Mouse (Mus musculus) neural tube, embryonic 14.5 days (tissue): ENCODE data around the gene Atrx. TPM values are rescaled to one million over a fixed set of nuclear protein-coding genes. Genes with fewer than 3 reads are reported as not detected.
"Not testable (repeated sequence)": the region's sequence is repeated elsewhere in the genome, so short reads cannot be mapped to it uniquely, and the experiment has no call there.

ENCODE experiments used
- ATAC-seq: fragments of 200-750 bp; cut with Nextera tagmentation; 2 replicates; pipeline ENCODE4 v1.8.0; 2017; ENCODE audit warnings: low read depth, mild to moderate bottlenecking, moderate TSS enrichment, moderate library complexity
- H3K27ac ChIP-seq: fragments of 300-500 bp; sonication (generic); 2 replicates; pipeline ENCODE4 v1.5.1; 2014; ENCODE audit warnings: low read depth, mild to moderate bottlenecking, control low read depth, low read length, moderate library complexity, mixed read lengths
- H3K27me3 ChIP-seq: fragments of 300-500 bp; sonication (generic); 2 replicates; pipeline ENCODE4 v1.6.1; 2014; ENCODE audit warnings: low read length; ENCODE audit not compliant: control insufficient read depth, insufficient read depth
- H3K36me3 ChIP-seq: fragments of 300-500 bp; sonication (generic); 2 replicates; pipeline ENCODE4 v1.6.1; 2014; ENCODE audit warnings: low read length, mixed read lengths; ENCODE audit not compliant: control insufficient read depth, insufficient read depth
- H3K4me1 ChIP-seq: fragments of 300-500 bp; sonication (generic); 2 replicates; pipeline ENCODE4 v1.6.1; 2014; ENCODE audit warnings: low read length; ENCODE audit not compliant: control insufficient read depth, insufficient read depth
- H3K4me2 ChIP-seq: fragments of 300-500 bp; sonication (generic); 2 replicates; pipeline ENCODE4 v1.6.1; 2014; ENCODE audit warnings: mild to moderate bottlenecking, low read depth, low read length, control low read depth
- H3K4me3 ChIP-seq: fragments of 300-500 bp; sonication (generic); 2 replicates; pipeline ENCODE4 v1.5.1; 2014; ENCODE audit warnings: low read depth, low read length, control low read depth, mixed read lengths
- H3K9ac ChIP-seq: fragments of 300-500 bp; sonication (generic); replicated peaks from 2 replicates; pipeline ENCODE4 v1.6.1; 2014; ENCODE audit warnings: low read depth, mild to moderate bottlenecking, control low read depth, low read length, mixed read lengths
- H3K9me3 ChIP-seq: fragments of 300-500 bp; sonication (generic); 2 replicates; pipeline ENCODE4 v1.6.1; 2016; ENCODE audit warnings: low read length; ENCODE audit not compliant: control insufficient read depth
- WGBS: fragments of 180-500 bp; shearing (Covaris S2); extraction: QIAGEN DNeasy Blood & Tissue Kit; methylation state at CpG from one replicate; pipeline ENCODE4 v1.1.7; 2014; 5-methylcytosine and 5-hydroxymethylcytosine counted together
- polyA plus RNA-seq: library from polyadenylated mRNA; unstranded; fragments of >200 nt; fragmentation: Nextera tagmentation; extraction: Ambion mirVana; gene quantifications from 2 replicates; pipeline ENCODE4 v1.2.1, GENCODE M21; 2014

The Atrx gene
- polyA plus RNA-seq: 237 and 266 TPM in 2 replicates

DNA sequence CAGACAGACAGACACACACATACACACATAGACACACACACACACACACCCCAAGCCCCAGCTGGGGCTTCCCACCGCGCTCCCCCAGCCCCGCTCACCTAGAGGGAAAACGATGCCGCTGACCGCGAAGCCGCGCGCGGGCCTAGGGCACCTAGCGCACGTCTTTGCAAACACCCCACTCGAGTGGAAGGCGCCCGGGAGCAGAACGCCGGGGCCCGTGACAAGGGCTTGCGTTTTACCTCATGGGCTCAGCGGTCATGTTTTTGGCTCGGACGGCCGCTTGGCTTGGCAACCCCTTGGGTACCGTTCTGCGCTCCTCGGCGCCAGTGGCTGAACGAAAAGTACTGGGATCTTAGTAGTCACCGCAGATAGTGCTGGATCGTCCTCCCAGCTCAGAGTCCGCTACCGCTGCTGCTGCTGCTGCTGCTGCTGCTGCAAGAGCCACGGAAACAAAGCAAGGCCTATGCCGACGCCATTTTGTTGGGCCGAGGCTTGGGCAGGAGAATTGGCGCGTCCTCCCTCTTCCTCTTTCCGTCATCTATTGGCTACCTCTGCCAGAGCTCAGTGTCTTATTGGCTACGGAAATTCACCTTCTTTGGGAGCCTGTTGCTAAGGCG lies at the start of gene Atrx:
TSS of gene Atrx (minus strand) at position 543 of the 617 bp plus-strand sequence.
- WGBS: 13% methylated on average over 35 of the region's 42 CpGs
- H3K4me2 ChIP-seq: peak within 1 kb of the TSS; percentile 46; the same call in 1 of the 2 replicates
- H3K27me3 ChIP-seq: no peaks in the 10 kb centered on the region
- H3K4me1 ChIP-seq: peaks cover 7% of the 10 kb centered on the region; the same call in 1 of the 2 replicates
- peak within 1 kb of the TSS; percentile 58 for H3K4me3 ChIP-seq
- no peaks in the 10 kb centered on the region for H3K36me3 ChIP-seq
- ATAC-seq: peak; percentile 96
- no peaks in the 10 kb centered on the region for H3K9me3 ChIP-seq
- peak within 1 kb of the TSS; percentile 96 for H3K27ac ChIP-seq
- H3K9ac ChIP-seq: peak within 1 kb of the TSS; percentile 89

DNA sequence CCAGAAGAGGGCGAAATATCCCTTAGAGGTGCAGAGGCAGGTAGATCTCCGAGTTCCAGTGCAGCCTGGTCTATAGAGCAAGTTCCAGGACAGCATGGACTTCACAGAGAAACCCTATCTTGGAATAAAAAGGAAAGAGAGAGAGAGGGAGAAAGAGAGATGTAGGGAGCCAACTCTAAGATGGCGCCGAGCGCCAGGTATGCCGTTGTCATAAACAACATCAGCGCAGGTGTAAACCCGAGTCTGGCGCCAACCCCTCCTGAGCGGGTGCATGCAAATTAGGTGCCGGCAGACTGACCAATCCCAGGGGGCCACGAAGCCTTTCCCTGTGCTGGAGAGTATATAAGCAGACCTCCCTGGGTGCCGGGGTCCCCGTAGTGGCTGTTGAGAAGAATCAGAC lies 27.9 kb upstream of the Atrx start:
- H3K36me3 ChIP-seq, H3K27me3 ChIP-seq, H3K4me2 ChIP-seq, H3K4me3 ChIP-seq, H3K4me1 ChIP-seq, H3K27ac ChIP-seq, ATAC-seq, H3K9ac ChIP-seq, H3K9me3 ChIP-seq: not testable (repeated sequence)
- 88% methylated on average over 13 of the region's 14 CpGs for WGBS

DNA sequence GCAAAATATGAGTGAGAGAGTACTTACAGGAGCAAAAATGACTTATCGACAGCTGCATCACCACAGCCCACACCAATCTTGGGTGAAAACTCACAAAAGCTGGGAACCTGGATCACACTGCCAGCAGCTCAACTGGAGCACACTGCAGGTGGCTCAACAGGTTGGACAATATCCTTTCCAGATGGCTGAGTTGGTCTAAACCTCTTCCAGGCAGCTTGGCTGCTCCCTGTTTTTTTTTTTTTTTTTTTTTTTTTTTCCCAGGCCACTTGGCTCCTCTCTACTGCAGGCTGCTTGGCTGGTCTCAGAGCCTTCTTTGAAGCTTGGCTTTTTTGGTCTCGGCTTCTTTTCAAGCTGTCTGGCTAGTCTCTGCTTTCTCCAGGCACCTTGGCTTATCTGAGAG lies 24.8 kb upstream of the Atrx start:
- Histone ChIP-seq H3K4me2 (no peak overlapping the region), H3K9ac (no peak overlapping the region), H3K36me3 (no peaks in the 10 kb centered on the region), H3K4me3 (no peak overlapping the region), H3K27ac (no peak overlapping the region), H3K4me1 (no peaks in the 10 kb centered on the region), H3K27me3 (no peaks in the 10 kb centered on the region), H3K9me3 (no peaks in the 10 kb centered on the region)
- WGBS: 79% methylated on average over 2 of the region's 2 CpGs
- ATAC-seq: no peak

DNA sequence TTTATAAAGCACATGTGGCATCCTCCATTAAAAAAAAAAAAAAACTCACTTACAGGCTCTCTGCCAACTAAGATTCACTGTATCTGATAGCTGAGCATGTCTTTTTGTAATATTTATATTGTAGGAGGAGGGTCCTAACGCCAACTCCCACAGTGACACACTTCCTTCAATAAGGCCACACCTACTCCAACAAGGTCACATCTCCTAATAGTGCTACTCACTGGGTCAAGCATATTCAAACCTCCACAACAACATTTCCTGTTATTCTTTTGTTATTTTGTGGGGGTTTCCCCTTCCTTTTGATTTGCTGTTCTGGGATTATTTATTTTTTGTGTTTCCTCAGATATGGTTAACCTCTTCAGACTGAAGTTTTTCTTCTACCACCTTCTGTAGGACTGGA lies 17.2 kb upstream of the Atrx start:
- Histone ChIP-seq H3K4me2 (no peak overlapping the region), H3K36me3 (no peaks in the 10 kb centered on the region), H3K9ac (no peak overlapping the region), H3K4me3 (no peak overlapping the region), H3K4me1 (no peaks in the 10 kb centered on the region), H3K27ac (no peak overlapping the region), H3K9me3 (no peaks in the 10 kb centered on the region), H3K27me3 (no peaks in the 10 kb centered on the region)
- 53% methylated on average over 1 of the region's 1 CpGs for WGBS
- ATAC-seq: no peak

DNA sequence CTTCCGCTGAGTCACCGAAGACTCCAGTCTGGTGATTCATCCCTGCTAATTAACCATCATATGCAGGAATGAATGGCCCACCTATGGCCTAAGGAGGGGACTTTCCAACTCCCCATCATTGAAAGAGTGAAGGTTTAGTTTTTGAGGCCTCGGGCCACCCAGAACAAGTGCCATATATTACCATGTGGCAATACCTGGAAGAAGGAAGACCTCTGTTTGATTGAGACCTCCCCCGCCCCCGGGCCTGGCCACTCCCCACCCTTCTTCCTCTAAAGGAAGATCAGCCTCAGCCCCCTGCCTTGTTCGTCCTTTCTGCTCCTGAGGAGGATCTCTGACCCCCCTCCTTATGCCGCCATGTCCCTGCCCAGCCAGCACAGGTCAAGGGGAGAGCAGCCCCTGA lies 10.0 kb upstream of the Atrx start:
- no peaks in the 10 kb centered on the region for H3K27me3 ChIP-seq
- no peak overlapping the region for H3K27ac ChIP-seq
- H3K4me3 ChIP-seq: no peak overlapping the region
- ATAC-seq: no peak
- no peaks in the 10 kb centered on the region for H3K36me3 ChIP-seq
- H3K4me1 ChIP-seq: no peaks in the 10 kb centered on the region
- no peak overlapping the region for H3K4me2 ChIP-seq
- no peak overlapping the region for H3K9ac ChIP-seq
- 85% methylated on average over 7 of the region's 7 CpGs for WGBS
- no peaks in the 10 kb centered on the region for H3K9me3 ChIP-seq

DNA sequence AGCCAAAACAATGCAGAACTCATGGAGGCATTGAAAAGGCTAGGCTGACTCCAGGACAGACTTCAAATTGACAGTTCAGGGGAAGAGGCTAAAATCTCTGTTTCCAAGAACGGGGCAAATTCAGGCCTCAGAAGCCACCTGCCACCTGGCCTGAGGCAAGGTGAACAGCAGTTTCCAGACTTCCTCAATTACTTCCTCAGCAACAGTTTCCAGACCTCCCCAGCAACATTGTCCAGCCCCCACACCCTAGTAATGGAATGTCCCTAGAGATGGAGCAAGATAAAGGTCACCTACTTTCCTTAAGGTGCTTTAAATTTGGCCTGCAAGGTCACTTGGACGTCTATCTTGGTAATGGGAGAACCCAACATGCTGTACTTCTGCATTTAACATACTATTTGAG lies 8.5 kb upstream of the Atrx start:
- no peak overlapping the region for H3K9ac ChIP-seq
- no peaks in the 10 kb centered on the region for H3K27me3 ChIP-seq
- 74% methylated on average over 2 of the region's 2 CpGs for WGBS
- H3K4me2 ChIP-seq: no peak overlapping the region
- no peaks in the 10 kb centered on the region for H3K4me1 ChIP-seq
- no peak overlapping the region for H3K27ac ChIP-seq
- no peak for ATAC-seq
- no peaks in the 10 kb centered on the region for H3K36me3 ChIP-seq
- no peaks in the 10 kb centered on the region for H3K9me3 ChIP-seq
- no peak overlapping the region for H3K4me3 ChIP-seq

DNA sequence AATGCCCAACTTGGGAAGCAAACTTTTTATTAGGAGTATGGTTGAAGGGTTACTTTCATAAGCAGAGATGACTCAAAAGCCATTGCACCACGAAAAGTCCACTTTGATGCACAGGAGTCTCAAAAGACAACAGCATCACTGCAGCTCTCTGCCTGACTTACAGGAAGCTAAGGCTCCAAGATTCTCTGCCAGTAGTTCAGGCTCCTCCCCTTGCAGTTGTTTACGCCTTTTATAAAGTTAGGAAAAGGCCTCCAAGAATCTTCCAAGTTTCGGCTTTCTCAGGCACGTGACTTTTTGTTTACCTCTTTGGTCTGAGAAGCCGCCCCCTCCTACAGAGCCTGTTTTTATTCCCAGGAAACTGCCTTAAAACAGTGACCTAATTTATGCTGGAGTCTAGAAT lies 5.1 kb upstream of the Atrx start:
- H3K36me3 ChIP-seq: no peaks in the 10 kb centered on the region
- H3K9me3 ChIP-seq: no peaks in the 10 kb centered on the region
- no peaks in the 10 kb centered on the region for H3K27me3 ChIP-seq
- ATAC-seq: no peak
- H3K4me2 ChIP-seq: no peak overlapping the region
- H3K9ac ChIP-seq: no peak overlapping the region
- no peak overlapping the region for H3K4me3 ChIP-seq
- 66% methylated on average over 5 of the region's 5 CpGs for WGBS
- no peaks in the 10 kb centered on the region for H3K4me1 ChIP-seq
- no peak overlapping the region for H3K27ac ChIP-seq

DNA sequence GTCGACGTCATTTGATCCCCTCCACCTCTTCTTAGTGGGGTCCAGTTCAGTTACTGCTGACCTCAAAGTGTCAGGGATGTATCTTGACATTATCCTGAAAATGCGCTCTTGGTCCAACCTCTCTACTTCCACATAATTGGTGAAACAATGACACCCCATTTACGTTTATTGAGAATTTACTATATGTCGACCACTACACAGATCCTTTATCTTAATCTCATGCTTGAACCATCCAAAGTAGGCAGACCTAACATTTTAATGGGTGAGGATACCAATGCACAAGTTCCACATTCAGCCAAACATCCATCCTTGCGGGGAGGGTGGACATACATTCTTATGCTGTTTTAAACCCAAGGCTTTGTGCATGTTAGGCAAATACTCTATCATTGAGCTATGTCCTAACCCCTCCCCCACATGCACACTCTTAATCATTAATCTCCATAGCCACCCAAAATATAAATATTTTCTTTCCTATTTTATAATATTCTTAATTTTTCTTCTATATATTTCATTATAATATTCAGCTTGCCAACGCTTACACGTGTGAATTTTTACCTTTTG lies 355 bp upstream of the Atrx start:
- WGBS: 30% methylated on average over 8 of the region's 8 CpGs
- peaks cover 7% of the 10 kb centered on the region; the same call in 1 of the 2 replicates for H3K4me1 ChIP-seq
- no peaks in the 10 kb centered on the region for H3K36me3 ChIP-seq
- peak overlapping the region; percentile 96 for H3K27ac ChIP-seq
- H3K4me3 ChIP-seq: peak overlapping the region; percentile 58
- no peaks in the 10 kb centered on the region for H3K9me3 ChIP-seq
- ATAC-seq: peak; percentile 46
- H3K4me2 ChIP-seq: peak overlapping the region; percentile 38; the same call in 1 of the 2 replicates
- no peaks in the 10 kb centered on the region for H3K27me3 ChIP-seq
- no peak overlapping the region; the same call in 1 of the 2 replicates for H3K9ac ChIP-seq

DNA sequence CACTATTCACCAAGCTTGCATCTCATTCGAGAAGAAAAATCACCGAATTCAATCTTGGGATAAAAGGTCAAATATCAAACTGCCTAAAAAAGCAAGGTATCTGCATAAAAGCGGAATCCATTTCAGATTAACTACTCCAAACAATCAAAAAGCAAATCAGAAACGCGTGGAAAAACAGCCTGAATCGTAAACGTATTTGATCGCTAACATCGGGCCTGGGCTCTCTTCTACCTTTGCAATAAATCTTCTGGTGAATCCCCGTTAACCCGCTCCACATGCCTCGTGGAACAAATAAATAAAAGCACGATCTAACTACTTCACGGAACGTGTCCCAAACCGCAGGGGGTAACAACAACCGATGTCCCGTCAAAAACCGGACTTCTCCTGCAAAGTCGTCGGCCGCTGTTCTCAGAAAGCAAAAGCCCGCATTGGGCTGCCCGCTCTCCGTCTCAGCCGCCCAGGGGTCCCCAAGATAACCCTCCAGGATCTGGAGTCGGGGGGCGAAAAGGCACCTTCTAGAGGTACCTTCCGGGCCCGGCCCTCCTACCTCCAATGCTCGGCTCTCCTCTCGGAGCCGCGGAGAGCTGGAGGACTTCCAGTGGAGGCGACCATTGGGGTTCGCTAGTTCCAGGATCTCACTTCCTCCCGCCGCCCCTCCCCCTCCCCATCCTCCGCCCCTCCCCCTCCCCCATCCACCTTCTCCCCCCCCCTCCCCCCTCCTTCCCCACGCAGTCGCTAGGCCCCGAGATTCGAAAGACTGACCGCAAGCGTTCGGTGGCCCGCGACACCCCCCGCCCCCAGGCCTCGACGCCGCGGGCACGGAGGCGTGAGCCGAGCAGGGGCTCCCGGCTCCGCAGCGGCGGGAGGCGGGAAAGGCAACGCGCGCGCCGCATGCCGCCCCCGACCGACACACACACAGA lies 1.0 kb downstream of the Atrx start:
- 13% methylated on average over 37 of the region's 69 CpGs for WGBS
- Histone ChIP-seq H3K4me1 (peaks cover 7% of the 10 kb centered on the region; the same call in 1 of the 2 replicates), H3K9me3 (no peaks in the 10 kb centered on the region), H3K9ac (peak overlapping the region; percentile 89), H3K4me2 (peak overlapping the region; percentile 46), H3K27me3 (no peaks in the 10 kb centered on the region), H3K27ac (peak overlapping the region; percentile 96), H3K4me3 (peak overlapping the region; percentile 58), H3K36me3 (no peaks in the 10 kb centered on the region)
- ATAC-seq: peak; percentile 68
